Comparison of ENCODE assay signal across 9 mouse cellular contexts in the genomic region with DNA sequence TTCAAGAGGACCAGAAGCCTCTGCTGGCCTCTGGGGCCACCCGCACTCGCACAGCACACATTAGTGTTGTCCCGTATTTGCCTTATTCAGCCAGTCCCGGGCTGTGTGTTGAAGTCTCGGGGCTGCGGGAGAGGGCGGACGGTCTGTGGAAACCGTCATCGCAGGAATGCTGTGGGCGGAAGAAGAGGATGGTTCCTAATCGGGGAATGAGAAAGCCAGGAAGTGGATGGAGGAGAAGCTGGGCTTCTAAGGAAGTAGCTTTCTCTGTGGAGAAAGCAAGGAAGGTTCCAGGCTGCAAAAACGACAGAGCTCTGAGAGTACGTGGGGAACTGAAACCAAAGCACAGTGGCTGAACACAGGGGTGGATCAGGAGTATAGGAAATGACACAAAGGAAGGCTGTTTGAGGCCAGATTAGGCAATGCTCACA. TPM values are rescaled to one million over a fixed set of nuclear protein-coding genes. Genes with fewer than 3 reads are reported as not detected.
A peak's percentile ranks its signal among the peaks of the same experiment; 100 is the strongest.
DNase-seq lines count a peak whose midpoint lies in the region; ATAC-seq and TF ChIP-seq lines count a peak whose summit lies in the region.
"Had no signal": no experiment of that assay in that cellular context is flagged by ENCODE, and none has a peak within 500 bp of the region (broad histone marks: within the 10 kb centered on the region; RNA-seq: fewer than 3 reads in every experiment).

No protein-coding gene starts in this region.

- intact Hi-C loops in left cerebral cortex, postnatal 36 days (cut with DNase I), result no loop called here

- H3K4me1 ChIP-seq in embryonic facial prominence, embryonic 13.5 days, result no peaks in the 10 kb centered on the region; the same call in 1 of the 2 replicates
- no peaks in the 10 kb centered on the region; the same call in 1 of the 2 replicates for H3K4me1 ChIP-seq in liver, embryonic 16.5 days (ENCODE audit: control insufficient read depth, low read depth, low read length)
- H3K4me1 ChIP-seq in small intestine, adult 2 months (ENCODE audit: control insufficient read depth, insufficient read depth, insufficient read length, low read length), result peaks cover 2% of the 10 kb centered on the region; the same call in 1 of the 2 replicates

- no peak for ATAC-seq in embryonic facial prominence, embryonic 13.5 days (ENCODE audit: insufficient number of reproducible peaks, insufficient read depth, low FRiP score, low TSS enrichment, low read depth)
- peak; percentile 87 to 90 for ATAC-seq in hematopoietic stem cell, adult 5-6 weeks (replicated peaks in 1 of 2; ENCODE audit: insufficient read depth in 1 of 2, low FRiP score in 2 of 2, low TSS enrichment in 1 of 2, low read depth in 1 of 2, poor library complexity in 2 of 2, severe bottlenecking in 2 of 2)
- ATAC-seq in liver, embryonic 16.5 days (ENCODE audit: low read depth), result peak; percentile 58

- 54% methylated on average over 14 of the region's 14 CpGs for WGBS in embryonic facial prominence, embryonic 13.5 days
- WGBS in liver, embryonic 16.5 days (ENCODE audit: insufficient replicate concordance), result 18% methylated on average over 14 of the region's 14 CpGs
- WGBS in small intestine, adult 2 months, result 67% methylated on average over 14 of the region's 14 CpGs

- no peaks in the 10 kb centered on the region for H3K36me3 ChIP-seq in embryonic facial prominence, embryonic 13.5 days
- no peaks in the 10 kb centered on the region for H3K36me3 ChIP-seq in liver, embryonic 16.5 days (ENCODE audit: control insufficient read depth, insufficient read depth)
- no peaks in the 10 kb centered on the region for H3K36me3 ChIP-seq in small intestine, adult 2 months (ENCODE audit: control insufficient read depth, insufficient read depth, low read length)

- DNase-seq in ovary, postnatal 10 days (ENCODE audit: low spot score), result peak; percentile 17
- no peak for DNase-seq in ovary, adult 18-20 months (ENCODE audit: low spot score)
- no peak for DNase-seq in layer of hippocampus, postnatal 14 days (ENCODE audit: low spot score in 2 of 2)
- DNase-seq in left cerebral cortex, postnatal 36 days (ENCODE audit: low spot score in 2 of 2), result no peak

- H3K4me2 ChIP-seq in embryonic facial prominence, embryonic 13.5 days, result peak overlapping the region; percentile 35
- H3K4me2 ChIP-seq in liver, embryonic 16.5 days (ENCODE audit: low read depth, low read length), result peak overlapping the region; percentile 53

- H3K9ac ChIP-seq in embryonic facial prominence, embryonic 13.5 days, result no peak overlapping the region
- no peak overlapping the region for H3K9ac ChIP-seq in liver, embryonic 16.5 days (ENCODE audit: low read depth, low read length)

- H3K27ac ChIP-seq in embryonic facial prominence, embryonic 13.5 days, result no peak overlapping the region
- H3K27ac ChIP-seq in liver, embryonic 16.5 days (ENCODE audit: low read length), result peak overlapping the region; percentile 51
- peak overlapping the region; percentile 67 for H3K27ac ChIP-seq in small intestine, adult 2 months (ENCODE audit: insufficient read depth, low read depth, low read length)

- no peak for TF ChIP-seq POLR2A in small intestine, adult 2 months (IDR thresholded peaks at IDR 0.05; ENCODE audit: low read depth, low read length)

- no peak overlapping the region for H3K4me3 ChIP-seq in embryonic facial prominence, embryonic 13.5 days
- H3K4me3 ChIP-seq in liver, embryonic 16.5 days (ENCODE audit: low read depth, low read length), result peak overlapping the region; percentile 39
- H3K4me3 ChIP-seq in small intestine, adult 2 months (ENCODE audit: low read depth, low read length), result peak overlapping the region; percentile 56

- no peaks in the 10 kb centered on the region for H3K9me3 ChIP-seq in embryonic facial prominence, embryonic 13.5 days
- no peaks in the 10 kb centered on the region for H3K9me3 ChIP-seq in liver, embryonic 16.5 days (replicated peaks; ENCODE audit: control insufficient read depth, low read length)

- no peak for TF ChIP-seq CTCF in small intestine, adult 2 months (IDR thresholded peaks at IDR 0.05; ENCODE audit: extremely low read depth, insufficient read length, insufficient replicate concordance, low read depth, low read length)

- no peaks in the 10 kb centered on the region for H3K27me3 ChIP-seq in embryonic facial prominence, embryonic 13.5 days
- H3K27me3 ChIP-seq in liver, embryonic 16.5 days (ENCODE audit: control insufficient read depth, insufficient read depth, low read depth, low read length), result no peaks in the 10 kb centered on the region
- no peaks in the 10 kb centered on the region for H3K27me3 ChIP-seq in small intestine, adult 2 months (ENCODE audit: control insufficient read depth, insufficient read depth, low read length)

RNA-seq across cellular contexts. Expression of a gene that starts 43.6 kb away (rescaled TPM):
- polyA plus RNA-seq in embryonic facial prominence, embryonic 13.5 days (2015; fragmentation: Nextera tagmentation; extraction: Ambion mirVana), result 0.07 and 0.11 TPM in 2 replicates
- 1.4 and 1.9 TPM in 2 replicates for total RNA-seq in hematopoietic stem cell, adult 5-6 weeks (2017)
- 0.09 and 0.13 TPM in 2 replicates for polyA plus RNA-seq in liver, embryonic 16.5 days (2015; fragmentation: Nextera tagmentation; extraction: Ambion mirVana)
- polyA plus RNA-seq in small intestine, adult 2 months (2012; rRNA removed), result 0.20 and 0.34 TPM in 2 replicates
- not detected for total RNA-seq in layer of hippocampus, postnatal 14 days (2021)
- total RNA-seq in left cerebral cortex, postnatal 36 days (2021), result under 1 TPM; 0.20 to 0.39 TPM
- polyA plus RNA-seq: neural tube, embryonic 11.5 days had no signal
